In genomic region chr16:30943919-30944318, GRCm38 (mm10) we compare ENCODE assay signal across 22 mouse cellular contexts.
DNase-seq lines count a peak whose midpoint lies in the region; ATAC-seq and TF ChIP-seq lines count a peak whose summit lies in the region.
"Had no signal": no experiment of that assay in that cellular context is flagged by ENCODE, and none has a peak within 500 bp of the region (broad histone marks: within the 10 kb centered on the region; RNA-seq: fewer than 3 reads in every experiment).

No protein-coding gene starts in this region.

- peak; percentile 40 for DNase-seq in kidney, adult 2 months
- no peak for DNase-seq in kidney, postnatal 14 days
- no peak for DNase-seq in right cerebral cortex, postnatal 4 days
- no peak for DNase-seq in c-Kit-positive CD71-positive TER-119-positive erythroid progenitor cells, embryonic 14.5 days (ENCODE audit: low spot score)
- DNase-seq: adrenal gland, adult 8-10 months; adrenal gland, postnatal 25 days; cerebellum, adult 18-20 months; cerebellum, adult 9-10 months; cerebellum, postnatal 14 days; gastrocnemius, postnatal 10 days; gastrocnemius, postnatal 36 days had no signal

- no peak overlapping the region for H3K4me3 ChIP-seq in kidney, adult 2 months (ENCODE audit: insufficient read depth, low read depth, low read length)
- peak overlapping the region; percentile 55 for H3K4me3 ChIP-seq in megakaryocyte, embryonic 14.5 days (replicated peaks)
- H3K4me3 ChIP-seq in bone marrow macrophage, adult 2 months (ENCODE audit: insufficient read depth, low read length): no peak overlapping the region
- H3K4me3 ChIP-seq: forebrain, embryonic 10.5 days; forebrain, embryonic 13.5 days; heart, embryonic 10.5 days; heart, embryonic 13.5 days; hindbrain, embryonic 12.5 days; hindbrain, embryonic 15.5 days had no signal

- H3K9me3 ChIP-seq in megakaryocyte, embryonic 14.5 days: peaks cover 10% of the 10 kb centered on the region
- H3K9me3 ChIP-seq: forebrain, embryonic 10.5 days; forebrain, embryonic 13.5 days; hindbrain, embryonic 12.5 days; hindbrain, embryonic 15.5 days had no signal

- 58% methylated on average over 4 of the region's 4 CpGs for WGBS in kidney, adult 2 months

- H3K4me1 ChIP-seq in kidney, adult 2 months (ENCODE audit: control insufficient read depth, insufficient read depth, low read length): peaks cover 6% of the 10 kb centered on the region; the same call in 1 of the 2 replicates
- H3K4me1 ChIP-seq in megakaryocyte, embryonic 14.5 days: peaks cover 76% of the 10 kb centered on the region
- peaks cover 54% of the 10 kb centered on the region for H3K4me1 ChIP-seq in bone marrow macrophage, adult 2 months (ENCODE audit: control insufficient read depth, insufficient read depth, low read length)

- no peaks in the 10 kb centered on the region for H3K27me3 ChIP-seq in kidney, adult 2 months (replicated peaks; ENCODE audit: control insufficient read depth, insufficient read depth, low read length)
- peaks cover 2% of the 10 kb centered on the region for H3K27me3 ChIP-seq in megakaryocyte, embryonic 14.5 days (replicated peaks)
- H3K27me3 ChIP-seq: forebrain, embryonic 13.5 days; heart, embryonic 13.5 days; hindbrain, embryonic 12.5 days; hindbrain, embryonic 15.5 days had no signal

- TF ChIP-seq POLR2A in kidney, adult 2 months (IDR thresholded peaks at IDR 0.05; ENCODE audit: low read depth, low read length): no peak
- TF ChIP-seq POLR2A in bone marrow macrophage, adult 2 months (IDR thresholded peaks at IDR 0.05; ENCODE audit: borderline replicate concordance, low read depth, low read length): no peak

- H3K36me3 ChIP-seq in kidney, adult 2 months (ENCODE audit: control insufficient read depth, insufficient read depth, low read length): no peaks in the 10 kb centered on the region
- peaks cover 6% of the 10 kb centered on the region for H3K36me3 ChIP-seq in megakaryocyte, embryonic 14.5 days (replicated peaks; ENCODE audit: low read length)
- H3K36me3 ChIP-seq: heart, embryonic 10.5 days; heart, embryonic 13.5 days; hindbrain, embryonic 12.5 days; hindbrain, embryonic 15.5 days had no signal

- no peak for TF ChIP-seq CTCF in kidney, adult 2 months (conservative IDR thresholded peaks at IDR 0.05; ENCODE audit: insufficient read depth, insufficient read length, low read depth, low read length)
- no peak for TF ChIP-seq CTCF in bone marrow macrophage, adult 2 months (IDR thresholded peaks at IDR 0.05; ENCODE audit: low read depth, low read length)

- H3K27ac ChIP-seq in kidney, adult 2 months (ENCODE audit: insufficient read depth, low read depth, low read length): peak overlapping the region; percentile 3; the same call in 1 of the 2 replicates
- H3K27ac ChIP-seq in bone marrow macrophage, adult 2 months (ENCODE audit: insufficient read depth, low read depth, low read length): peak overlapping the region; percentile 26; the same call in 1 of the 2 replicates
- H3K27ac ChIP-seq: forebrain, embryonic 10.5 days; forebrain, embryonic 13.5 days; heart, embryonic 10.5 days; heart, embryonic 13.5 days; hindbrain, embryonic 12.5 days; hindbrain, embryonic 15.5 days had no signal

- ATAC-seq in megakaryocyte, adult 5-6 weeks (ENCODE audit: poor library complexity, severe bottlenecking): no peak
- ATAC-seq: activated CD4-positive, CD25-positive, alpha-beta regulatory T cell, adult 4 months; forebrain, embryonic 13.5 days; forebrain, embryonic 16.5 days had no signal
